Mouse (Mus musculus) olfactory bulb, adult 2 months (tissue): ENCODE measurements around the gene Grip1. TPM values are rescaled to one million over a fixed set of nuclear protein-coding genes. Genes with fewer than 3 reads are reported as not detected.
A peak's percentile ranks its signal among the peaks of the same experiment; 100 is the strongest.
"Not testable (repeated sequence)": the region's sequence is repeated elsewhere in the genome, so short reads cannot be mapped to it uniquely, and the experiment has no call there.

Experiments used
- H3K27ac ChIP-seq: fragments of 200-500 bp; 2 replicates; pipeline ENCODE4 v1.5.1; 2012; ENCODE audit warnings: low read depth, low read length; ENCODE audit not compliant: insufficient read depth
- H3K4me1 ChIP-seq: fragments of 200-500 bp; 2 replicates; pipeline ENCODE4 v1.6.1; 2012; ENCODE audit warnings: low read length; ENCODE audit not compliant: control insufficient read depth, insufficient read depth
- H3K4me3 ChIP-seq: fragments of 200-500 bp; 2 replicates; pipeline ENCODE4 v1.5.1; 2012; ENCODE audit warnings: mild to moderate bottlenecking, low read depth, low read length, moderate library complexity; ENCODE audit not compliant: insufficient read depth
- CTCF ChIP-seq: fragments of 200-500 bp; IDR thresholded peaks from 2 replicates; pipeline ENCODE4 v1.5.1; 2012; ENCODE audit warnings: low read depth, mild to moderate bottlenecking, low read length, moderate library complexity; ENCODE audit not compliant: insufficient read depth
- POLR2A ChIP-seq: fragments of 200-500 bp; IDR thresholded peaks from 2 replicates; pipeline ENCODE4 v1.6.1; 2012; ENCODE audit warnings: mild to moderate bottlenecking, low read depth, low read length, moderate library complexity; ENCODE audit not compliant: insufficient read depth
- WGBS: fragments of 180-500 bp; shearing (Covaris S2); methylation state at CpG from one replicate; pipeline ENCODE4 v1.1.7; 2018; 5-methylcytosine and 5-hydroxymethylcytosine counted together
- polyA plus RNA-seq: library from polyadenylated mRNA; stranded (reverse); fragments of >200 nt; gene quantifications from 2 replicates; pipeline ENCODE4 v1.2.4, GENCODE M21; 2012; ENCODE audit warnings: low replicate concordance; ENCODE audit not compliant: missing spikeins, insufficient read depth, insufficient read length

The Grip1 gene
- polyA plus RNA-seq, 1 experiment = not detected

GRCm38 (mm10) chr10:120111691-120112319, 658.2 kb downstream of the Grip1 start:
- no peak overlapping the region; the same call in 1 of the 2 replicates for H3K4me3 ChIP-seq
- no peak overlapping the region for H3K27ac ChIP-seq
- 66% methylated on average over 3 of the region's 3 CpGs for WGBS
- TF ChIP-seq CTCF (no peak), POLR2A (no peak)
- H3K4me1 ChIP-seq = no peaks in the 10 kb centered on the region

- Histone ChIP-seq H3K27ac (peak within 1 kb of the TSS; percentile 6; the same call in 1 of the 2 replicates), H3K4me3 (peak within 1 kb of the TSS; percentile 78), H3K4me1 (no peaks in the 10 kb centered on the region)
- WGBS = under 1% methylated on average over 55 of the region's 55 CpGs
- no peak for TF ChIP-seq CTCF
Measured at GRCm38 (mm10) chr10:120112507-120113396, 659.1 kb downstream of the Grip1 start, which contains the start of gene Helb. TSS of gene Helb (minus strand) at chr10:120112987.

- not testable (repeated sequence) for H3K4me1 ChIP-seq, H3K4me3 ChIP-seq, H3K27ac ChIP-seq
- whole genome bisulfite sequencing = 59% methylated on average over 9 of the region's 9 CpGs
Measured at GRCm38 (mm10) chr10:120113482-120113881, 659.9 kb downstream of the Grip1 start.

GRCm38 (mm10) chr10:120113980-120114379, 660.4 kb downstream of the Grip1 start:
- 78% methylated on average over 6 of the region's 6 CpGs for WGBS

GRCm38 (mm10) chr10:120114493-120114892, 660.9 kb downstream of the Grip1 start:
- H3K4me1 ChIP-seq = no peaks in the 10 kb centered on the region
- TF ChIP-seq CTCF = no peak
- TF ChIP-seq POLR2A = no peak
- 64% methylated on average over 7 of the region's 7 CpGs for WGBS
- no peak overlapping the region for H3K4me3 ChIP-seq
- no peak overlapping the region for H3K27ac ChIP-seq

More at GRCm38 (mm10) chr10:120113980-120114379, 660.4 kb downstream of the Grip1 start:
- no peak overlapping the region for H3K27ac ChIP-seq
- no peak overlapping the region for H3K4me3 ChIP-seq
- no peaks in the 10 kb centered on the region for H3K4me1 ChIP-seq
- TF ChIP-seq CTCF (no peak), POLR2A (no peak)

- no peak overlapping the region for H3K4me3 ChIP-seq
- H3K4me1 ChIP-seq = no peaks in the 10 kb centered on the region
- WGBS = 100% methylated on average over 1 of the region's 1 CpGs
Measured at GRCm38 (mm10) chr10:120115249-120115648, 661.6 kb downstream of the Grip1 start.

GRCm38 (mm10) chr10:120123721-120124120, 670.1 kb downstream of the Grip1 start:
- WGBS = 95% methylated on average over 3 of the region's 3 CpGs
- TF ChIP-seq POLR2A (no peak), CTCF (no peak)
- H3K27ac ChIP-seq = no peak overlapping the region
- peaks cover 2% of the 10 kb centered on the region; the same call in 1 of the 2 replicates for H3K4me1 ChIP-seq
- H3K4me3 ChIP-seq = no peak overlapping the region

More at GRCm38 (mm10) chr10:120115249-120115648, 661.6 kb downstream of the Grip1 start:
- no peak overlapping the region for H3K27ac ChIP-seq
- TF ChIP-seq CTCF = no peak
- no peak for TF ChIP-seq POLR2A

GRCm38 (mm10) chr10:120124801-120125464, 671.3 kb downstream of the Grip1 start:
- Histone ChIP-seq H3K4me3 (no peak overlapping the region), H3K4me1 (peaks cover 2% of the 10 kb centered on the region; the same call in 1 of the 2 replicates), H3K27ac (no peak overlapping the region)
- TF ChIP-seq POLR2A = no peak
- TF ChIP-seq CTCF = no peak
- 50% methylated on average over 7 of the region's 7 CpGs for WGBS

- no peak for TF ChIP-seq POLR2A
- no peak for TF ChIP-seq CTCF
- H3K4me3 ChIP-seq = no peak overlapping the region
- 81% methylated on average over 10 of the region's 10 CpGs for WGBS
Measured at GRCm38 (mm10) chr10:120125465-120125857, 671.8 kb downstream of the Grip1 start.

More at GRCm38 (mm10) chr10:120125465-120125857, 671.8 kb downstream of the Grip1 start:
- no peak overlapping the region for H3K27ac ChIP-seq
- peaks cover 2% of the 10 kb centered on the region; the same call in 1 of the 2 replicates for H3K4me1 ChIP-seq
